Mouse (Mus musculus) spleen, embryonic (tissue): ENCODE results near the gene 9530002B09Rik.

Experiments
- CTCF ChIA-PET: fragments of 350-600 bp; sonication (Branson Sonifier 250); formaldehyde crosslinking; loops from one replicate; lab custom pipeline; 2022; lab: Charles Lee

The 9530002B09Rik gene

GRCm38 (mm10) chr4:122688975-122689374, at the start of gene 9530002B09Rik:
9530002B09Rik (plus strand) TSS chr4:122689275.
- CTCF ChIA-PET = no interaction called here
